Mouse (Mus musculus): ENCODE data around the gene Ptgir. TPM values are rescaled to one million over a fixed set of nuclear protein-coding genes. Genes with fewer than 3 reads are reported as not detected.

Ptgir gene
- polyA plus RNA-seq, 1 experiment = not detected

DNA sequence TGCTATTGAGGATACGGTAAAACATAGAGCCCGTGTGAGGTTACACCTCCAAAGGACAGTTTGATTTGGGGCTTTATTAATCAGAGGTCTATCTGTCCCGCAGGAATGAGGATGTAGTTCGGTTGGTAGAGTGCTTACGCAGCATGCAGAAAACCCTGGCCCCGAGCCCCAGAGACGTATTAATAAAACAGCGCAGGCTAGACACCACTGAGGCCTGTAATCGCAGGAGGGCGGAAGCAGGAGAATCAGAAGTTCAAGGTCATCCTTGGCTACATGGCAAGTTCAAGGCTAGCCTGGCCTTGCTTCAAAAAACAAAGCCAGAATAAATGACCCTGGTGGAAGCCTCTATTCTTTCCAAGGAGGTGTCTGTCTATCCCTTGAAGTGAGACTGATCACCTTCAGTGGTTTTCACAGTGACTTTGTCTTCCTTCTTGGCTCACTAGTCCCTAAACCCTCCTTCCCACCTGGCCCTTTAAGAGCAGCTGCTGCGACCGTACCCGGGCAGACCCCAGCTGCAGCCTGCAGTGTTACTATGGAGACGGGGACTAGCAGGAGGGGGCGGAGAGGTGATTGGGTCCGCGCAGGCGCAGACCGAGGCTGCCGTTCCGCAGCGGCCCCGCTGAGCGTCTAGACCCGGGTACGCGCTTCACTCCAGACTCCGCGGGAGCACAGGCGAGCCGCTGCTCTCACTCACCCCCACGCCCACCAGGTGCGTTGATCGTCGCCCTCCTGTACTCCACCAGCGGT lies 37.9 kb downstream of the Ptgir start, which contains the start of gene Pnmal2:
Gene Pnmal2, plus strand, starts transcription at position 622 of the 747 bp plus-strand sequence.
- 0 out of 2 replicates have a peak, but pooled peaks have one; percentile 33 for TF ChIP-seq EP300 (IDR thresholded peaks at IDR 0.05; ENCODE audit: insufficient read depth, low read depth, low read length)
- no peak for TF ChIP-seq CTCF (IDR thresholded peaks at IDR 0.05; ENCODE audit: low read depth, low read length)
- peak; percentile 11 for TF ChIP-seq POLR2A (IDR thresholded peaks at IDR 0.05; ENCODE audit: insufficient read depth, low read length)
- H3K36me3 ChIP-seq (ENCODE audit: control insufficient read depth, insufficient read depth, low read length, poor library complexity, severe bottlenecking) = no peaks in the 10 kb centered on the region
- H3K9me3 ChIP-seq (replicated peaks; ENCODE audit: control insufficient read depth, insufficient read depth, low read length, poor library complexity, severe bottlenecking) = no peaks in the 10 kb centered on the region
- H3K27ac ChIP-seq (ENCODE audit: insufficient read depth, low read length) = no peak within 1 kb of the TSS
- peak within 1 kb of the TSS; percentile 72 for H3K4me3 ChIP-seq (ENCODE audit: low read depth, low read length)
- no peaks in the 10 kb centered on the region for H3K27me3 ChIP-seq (ENCODE audit: control insufficient read depth, insufficient read depth, low read length, poor library complexity, severe bottlenecking)
- H3K4me1 ChIP-seq (ENCODE audit: control insufficient read depth, insufficient read depth, low read length) = peaks cover 2% of the 10 kb centered on the region
- H3K9ac ChIP-seq (ENCODE audit: low read depth, poor library complexity, severe bottlenecking) = peak within 1 kb of the TSS; percentile 46

DNA sequence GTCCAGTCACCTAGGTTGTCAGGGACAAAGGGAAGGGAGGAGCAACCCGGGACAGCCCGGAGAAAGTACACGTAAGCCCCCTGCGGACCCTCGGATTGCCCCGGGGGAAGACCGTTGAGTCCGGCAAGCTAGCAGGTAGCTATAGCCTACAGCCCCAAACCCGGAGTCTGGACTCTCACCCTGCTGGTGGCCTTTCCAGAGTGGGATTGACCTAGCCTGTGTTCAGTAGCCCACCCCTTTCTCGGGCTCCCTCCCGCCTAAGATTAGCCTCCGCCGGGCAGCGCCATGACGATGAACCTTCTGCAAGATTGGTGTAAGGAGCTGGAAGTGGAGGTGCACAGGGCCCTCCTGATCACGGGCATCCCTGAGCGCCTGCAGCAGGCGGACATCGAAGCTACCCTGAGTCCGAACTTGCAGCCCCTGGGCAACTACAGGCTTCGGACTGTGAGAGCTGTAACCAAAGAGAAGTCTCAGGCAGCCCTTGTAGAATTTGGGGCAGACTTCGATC lies 38.6 kb downstream of the Ptgir start:
- Histone ChIP-seq H3K36me3 (ENCODE audit: control insufficient read depth, insufficient read depth, low read length, poor library complexity, severe bottlenecking) (no peaks in the 10 kb centered on the region), H3K27me3 (ENCODE audit: control insufficient read depth, insufficient read depth, low read length, poor library complexity, severe bottlenecking) (no peaks in the 10 kb centered on the region), H3K9ac (ENCODE audit: low read depth, poor library complexity, severe bottlenecking) (peak overlapping the region; percentile 46), H3K4me3 (ENCODE audit: low read depth, low read length) (peak overlapping the region; percentile 72), H3K27ac (ENCODE audit: insufficient read depth, low read length) (no peak overlapping the region), H3K4me1 (ENCODE audit: control insufficient read depth, insufficient read depth, low read length) (peaks cover 2% of the 10 kb centered on the region), H3K9me3 (replicated peaks; ENCODE audit: control insufficient read depth, insufficient read depth, low read length, poor library complexity, severe bottlenecking) (no peaks in the 10 kb centered on the region)
- TF ChIP-seq POLR2A (IDR thresholded peaks at IDR 0.05; ENCODE audit: insufficient read depth, low read length) (no peak), EP300 (IDR thresholded peaks at IDR 0.05; ENCODE audit: insufficient read depth, low read depth, low read length) (no peak), CTCF (IDR thresholded peaks at IDR 0.05; ENCODE audit: low read depth, low read length) (no peak)

DNA sequence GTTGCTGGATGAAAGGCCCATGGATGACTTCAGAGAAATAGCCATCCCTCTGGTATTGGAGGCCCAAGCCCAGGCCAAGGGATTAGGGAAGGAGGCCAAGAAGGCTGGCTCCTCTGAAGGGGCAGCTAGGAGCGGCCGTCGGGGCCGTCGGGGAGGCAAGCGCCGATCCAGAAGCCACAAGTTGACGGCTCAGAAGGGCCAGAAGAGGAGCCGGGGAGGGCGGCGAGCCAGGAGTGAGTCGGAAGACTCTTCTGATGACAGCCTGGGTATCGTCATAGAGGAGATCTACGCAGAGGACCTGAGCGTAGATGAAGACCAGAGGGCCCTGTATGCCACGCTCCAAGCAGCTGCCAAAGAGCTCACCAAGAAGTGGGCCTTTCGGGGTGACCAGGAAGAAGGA lies 39.1 kb downstream of the Ptgir start:
- H3K36me3 ChIP-seq (ENCODE audit: control insufficient read depth, insufficient read depth, low read length, poor library complexity, severe bottlenecking) = no peaks in the 10 kb centered on the region
- peak overlapping the region; percentile 46 for H3K9ac ChIP-seq (ENCODE audit: low read depth, poor library complexity, severe bottlenecking)
- H3K9me3 ChIP-seq (replicated peaks; ENCODE audit: control insufficient read depth, insufficient read depth, low read length, poor library complexity, severe bottlenecking) = no peaks in the 10 kb centered on the region
- H3K4me1 ChIP-seq (ENCODE audit: control insufficient read depth, insufficient read depth, low read length) = peaks cover 2% of the 10 kb centered on the region
- H3K27ac ChIP-seq (ENCODE audit: insufficient read depth, low read length) = no peak overlapping the region
- H3K4me3 ChIP-seq (ENCODE audit: low read depth, low read length) = peak overlapping the region; percentile 72
- TF ChIP-seq POLR2A (IDR thresholded peaks at IDR 0.05; ENCODE audit: insufficient read depth, low read length) (no peak), EP300 (IDR thresholded peaks at IDR 0.05; ENCODE audit: insufficient read depth, low read depth, low read length) (no peak), CTCF (IDR thresholded peaks at IDR 0.05; ENCODE audit: low read depth, low read length) (no peak)
- no peaks in the 10 kb centered on the region for H3K27me3 ChIP-seq (ENCODE audit: control insufficient read depth, insufficient read depth, low read length, poor library complexity, severe bottlenecking)

DNA sequence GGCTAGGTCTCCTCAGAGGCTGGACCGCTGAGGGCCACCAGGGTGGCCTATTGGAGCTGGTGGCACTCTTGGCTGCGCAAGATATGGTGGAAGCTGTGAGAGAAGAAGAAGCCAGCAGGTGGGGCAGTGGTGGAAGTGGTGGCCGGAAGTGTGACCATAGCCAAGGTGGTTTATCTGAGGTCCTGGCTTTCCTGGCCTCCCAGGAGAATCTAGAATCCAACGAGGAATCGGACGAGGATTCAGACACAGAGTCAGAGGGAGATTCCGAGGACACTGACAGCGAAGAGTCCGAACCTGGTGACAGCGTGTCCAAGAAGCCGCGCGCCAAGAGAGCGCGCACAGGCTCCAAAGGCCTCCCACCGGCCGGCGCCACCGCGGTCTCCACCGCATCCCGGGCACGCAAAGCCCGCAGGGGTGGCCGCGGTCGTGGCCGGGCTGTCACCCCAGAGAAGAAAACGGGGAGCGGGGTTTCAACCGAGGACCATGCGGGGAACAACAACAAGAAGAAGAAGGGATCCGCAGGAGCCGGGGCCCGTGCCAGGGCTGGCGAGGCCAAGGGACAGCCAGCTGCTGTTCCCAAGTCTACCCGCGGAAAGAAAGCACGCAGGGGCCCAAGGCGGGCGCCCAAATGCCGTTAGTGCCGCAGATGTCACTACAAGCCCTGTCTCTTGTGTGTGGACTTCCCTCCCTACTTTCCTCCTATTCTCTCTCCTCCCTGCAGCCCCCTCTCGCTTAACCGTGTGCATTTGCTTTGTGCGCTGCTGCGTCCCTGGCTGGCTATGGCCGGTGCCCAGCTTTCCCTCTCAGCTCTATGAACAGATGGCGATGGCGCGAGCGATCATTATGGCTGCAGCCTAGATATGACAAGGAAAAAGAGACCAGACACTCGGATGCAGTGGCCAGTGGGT lies 40.4 kb downstream of the Ptgir start:
- Histone ChIP-seq H3K36me3 (ENCODE audit: control insufficient read depth, insufficient read depth, low read length, poor library complexity, severe bottlenecking) (no peaks in the 10 kb centered on the region), H3K4me3 (ENCODE audit: low read depth, low read length) (peak overlapping the region; percentile 29), H3K27ac (ENCODE audit: insufficient read depth, low read length) (no peak overlapping the region), H3K4me1 (ENCODE audit: control insufficient read depth, insufficient read depth, low read length) (peaks cover 2% of the 10 kb centered on the region), H3K9ac (ENCODE audit: low read depth, poor library complexity, severe bottlenecking) (0 out of 2 replicates have a peak overlapping the region, but pooled peaks have one; percentile 11), H3K9me3 (replicated peaks; ENCODE audit: control insufficient read depth, insufficient read depth, low read length, poor library complexity, severe bottlenecking) (no peaks in the 10 kb centered on the region), H3K27me3 (ENCODE audit: control insufficient read depth, insufficient read depth, low read length, poor library complexity, severe bottlenecking) (no peaks in the 10 kb centered on the region)
- no peak for TF ChIP-seq EP300 (IDR thresholded peaks at IDR 0.05; ENCODE audit: insufficient read depth, low read depth, low read length)
- TF ChIP-seq POLR2A (IDR thresholded peaks at IDR 0.05; ENCODE audit: insufficient read depth, low read length) = no peak
- no peak for TF ChIP-seq CTCF (IDR thresholded peaks at IDR 0.05; ENCODE audit: low read depth, low read length)

DNA sequence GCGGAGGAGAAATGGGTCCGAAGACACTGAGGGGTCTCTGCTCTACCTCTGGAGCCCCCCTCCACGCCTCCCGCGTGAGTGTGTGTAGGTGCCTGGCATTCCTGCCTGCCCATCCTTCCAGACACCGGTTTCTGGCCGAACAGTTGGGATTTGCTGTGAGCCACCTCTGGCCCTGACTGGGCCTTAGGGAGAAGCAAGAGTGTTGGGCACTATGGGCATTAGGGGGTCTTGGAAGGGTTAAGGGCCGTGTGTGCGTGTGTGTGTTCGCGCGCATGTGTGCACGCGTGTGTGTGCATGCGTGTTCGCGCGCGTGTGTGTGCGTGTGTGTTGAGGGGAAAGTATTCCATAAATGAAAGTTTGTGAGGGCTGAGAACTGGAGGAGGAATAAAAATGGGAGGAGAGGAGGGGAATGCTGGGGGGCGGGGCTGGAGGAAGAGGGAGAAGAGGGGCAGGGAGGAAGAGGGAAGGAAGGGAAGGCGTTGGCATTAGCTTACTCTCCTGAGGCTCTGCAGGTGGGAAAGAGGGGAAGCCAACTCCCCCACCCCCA lies 41.1 kb downstream of the Ptgir start:
- Histone ChIP-seq H3K4me1 (ENCODE audit: control insufficient read depth, insufficient read depth, low read length) (peaks cover 2% of the 10 kb centered on the region), H3K9ac (ENCODE audit: low read depth, poor library complexity, severe bottlenecking) (no peak overlapping the region)

More for the DNA sequence above, 41.1 kb downstream of the Ptgir start:
- Histone ChIP-seq H3K27ac (ENCODE audit: insufficient read depth, low read length) (no peak overlapping the region), H3K9me3 (replicated peaks; ENCODE audit: control insufficient read depth, insufficient read depth, low read length, poor library complexity, severe bottlenecking) (no peaks in the 10 kb centered on the region), H3K4me3 (ENCODE audit: low read depth, low read length) (peak overlapping the region; percentile 29; the same call in 1 of the 2 replicates), H3K36me3 (ENCODE audit: control insufficient read depth, insufficient read depth, low read length, poor library complexity, severe bottlenecking) (no peaks in the 10 kb centered on the region), H3K27me3 (ENCODE audit: control insufficient read depth, insufficient read depth, low read length, poor library complexity, severe bottlenecking) (no peaks in the 10 kb centered on the region)
- TF ChIP-seq EP300 (IDR thresholded peaks at IDR 0.05; ENCODE audit: insufficient read depth, low read depth, low read length) (no peak), POLR2A (IDR thresholded peaks at IDR 0.05; ENCODE audit: insufficient read depth, low read length) (no peak), CTCF (IDR thresholded peaks at IDR 0.05; ENCODE audit: low read depth, low read length) (no peak)
